Mouse (Mus musculus) leukemia stem cell, adult 10-12 weeks (primary cell): ENCODE measurements around the gene Flna. TPM values are rescaled to one million over a fixed set of nuclear protein-coding genes. Genes with fewer than 3 reads are reported as not detected.

Experiments
- polyA plus RNA-seq: library from polyadenylated mRNA; stranded (reverse); fragments of >175 nt; gene quantifications from 2 replicates; pipeline ENCODE4 v1.2.3, GENCODE M21; 2012; ENCODE audit warnings: low replicate concordance

The Flna gene
- 42.2 and 77.0 TPM in 2 replicates for polyA plus RNA-seq

DNA sequence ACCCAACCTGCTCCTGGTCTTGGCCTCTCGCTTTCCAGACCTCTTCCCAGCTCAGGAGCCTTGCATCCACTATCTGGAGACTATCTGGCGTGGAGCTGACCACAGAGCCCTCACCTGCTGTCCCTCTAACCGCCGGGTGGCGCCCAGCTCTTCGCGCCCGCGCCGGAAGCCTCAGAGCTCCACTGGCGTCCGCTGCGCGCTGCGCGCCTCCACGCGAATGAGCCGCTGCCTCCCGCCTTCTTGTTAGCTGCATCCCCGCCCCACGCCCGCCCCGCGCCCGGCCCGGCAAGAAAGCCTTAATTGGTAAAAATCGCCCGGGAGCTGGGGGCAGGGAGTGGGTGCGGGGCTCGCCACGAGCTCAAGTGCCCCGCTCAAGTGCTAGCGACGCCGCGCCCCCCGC is at the start of gene Flna:
Flna (minus strand) TSS at position 206 of the 400 bp plus-strand sequence.

DNA sequence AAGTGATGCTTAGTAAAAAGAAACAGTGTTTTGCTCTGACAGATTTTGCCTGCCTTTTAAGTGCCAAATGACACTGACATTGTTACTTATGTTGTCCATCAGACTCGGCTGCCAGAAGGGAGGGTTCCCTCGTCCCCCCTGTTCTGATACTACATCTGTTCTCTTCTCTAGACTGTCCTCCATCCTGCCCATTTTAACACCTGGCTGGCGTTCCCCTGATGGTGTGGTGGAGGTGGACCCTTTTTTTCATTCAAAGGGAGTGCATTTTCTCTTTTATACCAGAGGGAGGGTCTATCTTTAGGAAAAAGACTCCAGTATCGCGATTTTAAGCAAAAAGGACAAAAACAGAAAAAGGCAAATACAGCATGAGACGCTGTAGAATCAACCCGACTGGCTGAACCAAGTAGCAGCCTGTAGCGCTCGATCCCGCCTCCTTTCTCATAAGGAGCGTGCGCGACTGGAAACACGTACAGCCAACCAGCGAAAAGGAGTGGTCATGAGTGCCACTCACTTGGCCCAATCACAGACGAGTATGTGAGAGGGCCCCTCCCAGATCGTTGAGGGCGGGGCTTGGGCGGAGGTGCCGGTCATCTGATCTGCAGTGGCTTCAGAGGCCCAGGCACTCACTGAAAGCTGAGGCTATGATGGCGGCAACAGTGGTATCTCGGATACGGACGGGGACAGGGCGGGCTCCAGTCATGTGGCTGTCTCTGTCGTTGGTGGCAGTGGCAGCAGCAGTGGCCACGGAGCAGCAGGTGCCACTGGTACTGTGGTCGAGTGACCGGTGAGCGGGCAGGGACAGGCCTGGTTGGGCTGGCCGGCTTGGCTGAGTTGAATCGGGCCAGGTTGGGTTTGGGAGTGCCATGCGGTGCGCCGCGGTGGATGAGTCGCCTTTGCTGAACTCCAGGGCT is 47.2 kb upstream of the Flna start, which contains the start of gene Atp6ap1:
Atp6ap1 (plus strand) TSS at position 560 of the 911 bp plus-strand sequence.

DNA sequence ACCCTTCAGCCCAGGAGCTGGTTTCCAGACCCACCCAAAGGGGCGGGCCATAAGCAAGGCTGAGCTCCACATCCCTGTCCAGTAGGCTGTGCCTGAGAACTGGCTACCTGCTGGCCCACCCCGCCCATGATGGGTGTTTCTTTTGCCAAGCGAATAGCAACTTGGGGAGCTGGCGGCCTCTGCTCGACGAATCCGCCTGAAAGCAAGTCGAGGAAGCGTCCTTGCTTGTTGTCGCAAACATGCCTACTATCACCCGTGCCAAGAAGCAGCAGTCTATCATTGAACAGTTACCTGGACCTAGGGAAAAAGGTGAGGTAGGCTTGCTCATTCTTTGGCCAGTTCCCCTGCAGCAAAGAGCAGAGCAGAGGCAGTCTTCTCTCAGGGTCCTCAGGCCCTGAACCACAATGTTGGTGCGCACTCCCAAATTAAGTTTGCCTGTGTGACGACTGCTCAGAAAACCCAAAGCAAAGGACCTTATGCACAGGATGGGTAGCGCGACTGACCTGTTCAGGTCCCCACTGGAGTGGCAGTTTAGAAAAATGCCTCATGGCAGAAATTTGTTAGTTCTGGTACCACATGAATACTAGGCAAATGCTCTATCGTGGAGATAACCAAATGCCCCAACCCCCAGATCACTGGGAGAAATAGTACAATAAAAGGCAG is 32.2 kb upstream of the Flna start, which contains the start of the genes Taz and Dnase1l1:
Taz (plus strand) TSS at position 181 of the 663 bp plus-strand sequence.
Dnase1l1 (minus strand) TSS at position 606 of the 663 bp plus-strand sequence.

DNA sequence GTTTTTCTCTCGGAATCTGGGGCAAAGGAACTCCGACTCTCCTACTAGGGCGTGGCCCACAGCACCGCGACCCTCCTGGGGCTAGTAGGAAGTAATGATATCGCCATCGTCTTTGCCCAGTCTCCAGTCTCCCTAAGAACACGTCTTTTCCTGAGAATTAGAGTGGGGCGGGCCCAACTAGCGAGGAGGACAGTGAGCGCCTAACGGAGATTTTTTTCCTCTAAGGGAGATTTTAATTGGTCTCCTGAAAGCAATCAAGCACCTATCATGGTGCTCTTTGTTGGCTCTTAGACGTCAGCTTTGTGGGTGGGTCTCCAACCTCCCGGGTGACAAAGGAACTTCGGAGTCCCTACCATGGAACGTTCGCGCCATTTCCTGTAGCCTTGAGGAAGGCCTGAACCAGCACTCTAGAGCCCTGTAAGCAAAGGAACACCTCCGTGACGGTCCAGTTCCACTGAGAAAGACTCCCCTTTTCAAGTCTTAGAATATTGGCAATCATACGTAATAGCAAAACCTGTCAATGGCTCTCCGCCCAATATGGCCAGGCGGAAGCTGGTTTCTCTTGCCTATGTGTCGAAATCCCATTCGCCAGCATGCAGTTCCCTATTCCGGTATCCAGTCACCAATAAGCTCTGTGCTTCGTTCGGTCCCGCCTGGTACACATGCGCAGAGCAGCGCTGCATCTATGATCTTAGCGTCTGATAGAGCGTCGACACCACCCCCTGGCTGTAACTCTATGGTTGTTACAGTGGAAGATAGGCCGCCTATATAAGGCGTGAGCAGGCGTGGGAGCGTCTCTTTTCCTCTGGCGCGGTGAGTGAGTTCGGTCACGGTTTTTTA is 20.7 kb upstream of the Flna start, which contains the start of gene Rpl10:
Rpl10 (plus strand) TSS at position 751 of the 840 bp plus-strand sequence.

DNA sequence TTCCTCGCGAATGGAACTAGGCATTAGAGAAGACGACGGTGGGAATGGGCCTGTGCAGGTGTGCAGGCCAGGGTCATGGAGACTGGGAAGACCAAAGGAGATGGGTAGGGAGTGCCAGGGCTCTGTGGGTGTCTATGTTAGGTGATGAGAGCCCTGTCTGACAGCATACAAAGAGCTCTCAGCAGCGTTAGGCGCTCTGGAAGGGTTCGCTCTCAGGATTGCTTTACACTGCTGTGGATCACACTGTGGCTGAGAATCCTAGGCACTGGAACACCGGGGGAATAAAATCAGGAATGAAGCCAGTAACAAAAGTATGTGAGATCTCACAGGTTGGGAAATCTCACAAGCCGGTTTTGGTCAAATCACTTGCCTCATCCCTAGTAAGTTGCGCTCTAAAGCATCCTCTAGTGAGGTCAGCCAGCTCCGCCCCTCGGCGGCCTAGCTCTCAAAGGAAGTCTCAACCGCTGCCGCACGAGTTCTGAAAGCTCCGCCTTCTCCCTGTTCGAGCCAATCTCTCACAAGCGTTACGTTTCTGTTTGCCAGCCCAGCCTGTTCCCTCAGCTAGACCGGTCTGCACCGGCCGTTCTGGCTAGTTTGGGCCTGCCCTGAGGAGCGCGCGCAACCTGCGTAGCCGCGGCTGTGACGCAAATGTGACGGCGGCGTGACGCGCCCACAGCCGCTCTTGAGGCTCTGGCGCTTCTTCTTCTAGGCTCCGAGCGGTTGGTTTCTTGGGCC is 4.7 kb upstream of the Flna start, which contains the start of gene Emd:
Emd (plus strand) TSS at position 535 of the 735 bp plus-strand sequence.

DNA sequence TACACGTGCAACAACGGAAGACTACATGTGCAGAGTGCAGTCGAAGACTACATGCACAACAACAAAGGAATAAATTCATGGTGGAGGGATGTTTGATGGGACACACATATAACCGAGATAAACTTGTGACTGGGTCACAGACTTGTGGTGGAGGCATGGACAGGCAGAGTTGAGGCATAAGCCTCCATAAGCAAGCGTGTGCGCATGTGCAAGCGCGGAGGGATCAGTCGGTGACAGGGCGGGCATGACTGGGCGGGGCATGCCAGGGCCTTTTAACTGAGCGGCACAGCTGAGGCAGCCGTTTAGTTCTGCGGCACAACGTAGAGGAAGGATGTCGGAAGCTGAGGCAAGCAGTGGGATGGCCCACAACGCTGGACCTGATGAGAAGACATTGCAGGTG is 72.7 kb downstream of the Flna start, which contains the start of gene Tktl1:
Tktl1 (plus strand) TSS at position 301 of the 400 bp plus-strand sequence.

Other genes starting within 250 kb of the Flna start
- gene Irak1, start 225.9 kb downstream of the Flna start, polyA plus RNA-seq = 374 and 449 TPM in 2 replicates
- gene Opn1mw, start 122.4 kb downstream of the Flna start, polyA plus RNA-seq = not detected in 2 replicates
- gene Mecp2, start 114.5 kb downstream of the Flna start, polyA plus RNA-seq = 27.3 and 47.4 TPM in 2 replicates
- gene Tex28, start 82.0 kb downstream of the Flna start, polyA plus RNA-seq = not detected in 2 replicates
- not detected in 2 replicates for gene Tktl1, start 72.6 kb downstream of the Flna start, polyA plus RNA-seq
- gene Emd, start 4.9 kb upstream of the Flna start, polyA plus RNA-seq = 14.2 and 47.5 TPM in 2 replicates
- gene Rpl10, start 21.0 kb upstream of the Flna start, polyA plus RNA-seq = 109 and 533 TPM in 2 replicates
- gene Taz, start 32.1 kb upstream of the Flna start, polyA plus RNA-seq = 33.1 and 36.6 TPM in 2 replicates
- gene Dnase1l1, start 32.5 kb upstream of the Flna start, polyA plus RNA-seq = 0.18 and 1.0 TPM in 2 replicates
- 16.9 and 43.6 TPM in 2 replicates for gene Atp6ap1, start 47.3 kb upstream of the Flna start, polyA plus RNA-seq
- gene Gdi1, start 55.2 kb upstream of the Flna start, polyA plus RNA-seq = 29.7 and 52.2 TPM in 2 replicates
- 8.0 and 12.8 TPM in 2 replicates for gene Fam50a, start 63.2 kb upstream of the Flna start, polyA plus RNA-seq
- gene Plxna3, start 79.2 kb upstream of the Flna start, polyA plus RNA-seq = 6.0 and 6.2 TPM in 2 replicates
- 5.2 and 5.7 TPM in 2 replicates for gene Lage3, start 103.8 kb upstream of the Flna start, polyA plus RNA-seq
- gene Ubl4a, start 123.4 kb upstream of the Flna start, polyA plus RNA-seq = 12.5 and 13.6 TPM in 2 replicates
- 1.8 and 3.0 TPM in 2 replicates for gene Slc10a3, start 123.5 kb upstream of the Flna start, polyA plus RNA-seq
- 3.6 and 6.3 TPM in 2 replicates for gene Fam3a, start 143.5 kb upstream of the Flna start, polyA plus RNA-seq
- gene Ikbkg, start 143.5 kb upstream of the Flna start, polyA plus RNA-seq = 8.5 and 10.8 TPM in 2 replicates
- gene G6pdx, start 179.4 kb upstream of the Flna start, polyA plus RNA-seq = 6.0 and 14.2 TPM in 2 replicates
- gene Gm6880, start 231.6 kb upstream of the Flna start, polyA plus RNA-seq = not detected in 2 replicates